Comparison of ENCODE assay signal across 22 mouse cellular contexts in the genomic region with DNA sequence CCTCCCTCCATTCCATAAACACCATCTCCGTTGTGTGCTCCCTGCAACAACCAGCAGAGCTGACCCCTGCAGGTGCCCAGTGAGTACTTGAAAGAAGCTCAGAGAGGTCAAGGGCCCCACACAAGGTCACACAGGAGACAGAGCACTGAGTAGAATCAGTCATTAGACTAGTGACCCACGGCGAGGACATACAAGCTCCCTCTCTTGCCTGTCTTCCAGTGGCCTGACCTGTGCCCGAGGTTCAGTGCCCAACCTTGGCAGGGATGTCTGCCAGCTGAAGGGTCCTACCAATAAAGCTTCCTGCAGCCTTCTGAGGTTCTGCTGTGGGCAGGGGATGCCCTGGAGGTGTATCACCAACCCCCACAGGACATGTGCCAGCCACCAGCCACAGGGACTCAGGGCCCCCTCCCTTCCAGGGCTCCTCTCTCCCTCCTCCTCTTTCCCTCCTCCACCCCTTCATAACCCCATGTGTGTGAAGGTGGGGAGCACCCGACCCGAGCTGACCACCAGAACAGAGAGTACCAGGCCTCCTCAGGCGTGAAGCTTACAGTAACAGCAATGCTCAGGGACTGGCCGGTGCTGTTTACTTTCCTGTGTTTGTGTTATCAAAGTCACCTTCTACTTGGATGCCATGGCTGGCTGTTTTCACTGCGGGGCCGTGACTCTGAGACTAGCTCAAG. TPM values are rescaled to one million over a fixed set of nuclear protein-coding genes. Genes with fewer than 3 reads are reported as not detected.
DNase-seq lines count a peak whose midpoint lies in the region; TF ChIP-seq lines count a peak whose summit lies in the region.
"Had no signal": no experiment of that assay in that cellular context is flagged by ENCODE, and none has a peak within 500 bp of the region (broad histone marks: within the 10 kb centered on the region; RNA-seq: fewer than 3 reads in every experiment).

No protein-coding gene starts in this region.

- TF ChIP-seq POLR2A in kidney, adult 2 months (IDR thresholded peaks at IDR 0.05; ENCODE audit: low read depth, low read length) = no peak

- peak; percentile 93 for DNase-seq in heart, adult 11 months
- no peak for DNase-seq in heart, adult 9 months (ENCODE audit: low spot score in 2 of 2)
- peak; percentile 64 for DNase-seq in kidney, adult 2 months
- no peak for DNase-seq in kidney, postnatal 4 days
- peak; percentile 66 for DNase-seq in kidney, adult 9 months
- peak; percentile 62 to 64 for DNase-seq in kidney, postnatal 36 days
- no peak for DNase-seq in B cell, adult 2 months
- DNase-seq: cerebellum, adult 8-10 months; layer of hippocampus, postnatal 36 days; lung, adult 18-20 months; lung, postnatal 14 days; thymus, postnatal 36 days had no signal

- H3K27ac ChIP-seq in kidney, adult 2 months (ENCODE audit: insufficient read depth, low read depth, low read length) = peak overlapping the region; percentile 82
- H3K27ac ChIP-seq: forebrain, embryonic 12.5 days; midbrain, embryonic 15.5 days had no signal

- H3K4me1 ChIP-seq in kidney, adult 2 months (ENCODE audit: control insufficient read depth, insufficient read depth, low read length) = peaks cover 73% of the 10 kb centered on the region

- H3K36me3 ChIP-seq in kidney, adult 2 months (ENCODE audit: control insufficient read depth, insufficient read depth, low read length) = no peaks in the 10 kb centered on the region
- H3K36me3 ChIP-seq: forebrain, embryonic 12.5 days; midbrain, embryonic 15.5 days had no signal

- no peak for TF ChIP-seq CTCF in kidney, adult 2 months (conservative IDR thresholded peaks at IDR 0.05; ENCODE audit: insufficient read depth, insufficient read length, low read depth, low read length)

- H3K4me3 ChIP-seq in kidney, adult 2 months (ENCODE audit: insufficient read depth, low read depth, low read length) = no peak overlapping the region
- H3K4me3 ChIP-seq: forebrain, embryonic 12.5 days; megakaryocyte, embryonic 14.5 days; midbrain, embryonic 15.5 days; myocyte had no signal

- H3K27me3 ChIP-seq in kidney, adult 2 months (replicated peaks; ENCODE audit: control insufficient read depth, insufficient read depth, low read length) = no peaks in the 10 kb centered on the region
- H3K27me3 ChIP-seq: forebrain, embryonic 12.5 days; midbrain, embryonic 15.5 days had no signal

- 20% methylated on average over 10 of the region's 10 CpGs for WGBS in kidney, adult 2 months

RNA-seq across cellular contexts. Expression of a gene that starts 8.7 kb away (rescaled TPM):
- 14.3 and 15.0 TPM in 2 replicates for polyA plus RNA-seq in kidney, adult 2 months (2012; rRNA removed)

RNA-seq across cellular contexts. Expression of a gene that starts 14.4 kb away (rescaled TPM):
- polyA plus RNA-seq in kidney, adult 2 months (2012; rRNA removed) = not detected in 2 replicates
- polyA plus RNA-seq: frontal cortex, adult 2 months; heart, embryonic 14.5 days; hindbrain, embryonic 11.5 days; myocyte; neural tube, embryonic 14.5 days; small intestine, adult 2 months; testis, adult 2 months had no signal

Comparison
In these comparisons a context has a peak if more than half of its experiments do, and no peak if none do; other contexts are left out.
1. DNase-seq: peak in heart, adult 11 months (single experiment), kidney, adult 2 months (single experiment), kidney, adult 9 months (single experiment) and kidney, postnatal 36 days (2 of 2); none in heart, adult 9 months (0 of 2), kidney, postnatal 4 days (0 of 2) and B cell, adult 2 months (0 of 2).